Comparison of ENCODE assay signal across 34 mouse cellular contexts in genomic region chr15:100231616-100232525, GRCm38 (mm10). TPM values are rescaled to one million over a fixed set of nuclear protein-coding genes. Genes with fewer than 3 reads are reported as not detected.
DNase-seq lines count a peak whose midpoint lies in the region; ATAC-seq lines count a peak whose summit lies in the region.
"Had no signal": no experiment of that assay in that cellular context is flagged by ENCODE, and none has a peak within 500 bp of the region (broad histone marks: within the 10 kb centered on the region; RNA-seq: fewer than 3 reads in every experiment).

No protein-coding gene starts in this region.

- no peaks in the 10 kb centered on the region for H3K9me3 ChIP-seq in midbrain, embryonic 11.5 days (ENCODE audit: control insufficient read depth, low read length)
- no peaks in the 10 kb centered on the region for H3K9me3 ChIP-seq in midbrain, embryonic 14.5 days (ENCODE audit: control insufficient read depth, low read length)
- no peaks in the 10 kb centered on the region for H3K9me3 ChIP-seq in liver, embryonic 11.5 days (ENCODE audit: control insufficient read depth, low read length)
- no peaks in the 10 kb centered on the region for H3K9me3 ChIP-seq in hindbrain, embryonic 10.5 days
- H3K9me3 ChIP-seq: embryonic facial prominence, embryonic 15.5 days; heart, embryonic 10.5 days; hindbrain, embryonic 15.5 days; limb, embryonic 10.5 days; midbrain, embryonic 15.5 days; stomach, embryonic 15.5 days had no signal

- peaks cover 8% of the 10 kb centered on the region for H3K4me1 ChIP-seq in midbrain, embryonic 11.5 days (ENCODE audit: control insufficient read depth, insufficient read depth, low read length)
- peaks cover 11% of the 10 kb centered on the region for H3K4me1 ChIP-seq in midbrain, embryonic 14.5 days (ENCODE audit: control insufficient read depth, insufficient read depth, low read length)
- peaks cover 23% of the 10 kb centered on the region for H3K4me1 ChIP-seq in liver, embryonic 11.5 days (replicated peaks; ENCODE audit: control insufficient read depth, insufficient read depth, low read length)
- H3K4me1 ChIP-seq in hindbrain, embryonic 10.5 days (replicated peaks) = peaks cover 18% of the 10 kb centered on the region

- DNase-seq in adrenal gland, postnatal 10 days = peak; percentile 11
- no peak for DNase-seq in adrenal gland, adult 18-20 months (ENCODE audit: low spot score in 2 of 2)
- DNase-seq in midbrain, embryonic 11.5 days (ENCODE audit: low spot score, missing footprints) = peak; percentile 47
- DNase-seq in midbrain, embryonic 14.5 days = no peak
- DNase-seq in liver, embryonic 11.5 days (ENCODE audit: low spot score) = no peak
- DNase-seq in layer of hippocampus, adult 9-10 months (ENCODE audit: low spot score) = no peak
- DNase-seq in hindbrain, embryonic 10.5 days (ENCODE audit: low spot score) = no peak
- DNase-seq in gastrocnemius, postnatal 10 days = no peak
- DNase-seq: adrenal gland, adult 8-10 months; cerebellum, adult 11 months; cerebellum, postnatal 14 days; heart, postnatal 14 days; kidney, postnatal 14 days; lung, postnatal 10 days; right cerebral cortex, postnatal 14 days; thymus, adult 18-20 months had no signal

- no peak for ATAC-seq in midbrain, embryonic 11.5 days (ENCODE audit: low FRiP score)
- ATAC-seq in midbrain, embryonic 14.5 days (ENCODE audit: low FRiP score, low TSS enrichment) = no peak
- ATAC-seq in liver, embryonic 11.5 days (replicated peaks; ENCODE audit: low FRiP score) = no peak
- ATAC-seq: forebrain, embryonic 16.5 days; intestine, embryonic 16.5 days; midbrain, embryonic 15.5 days had no signal

- WGBS in midbrain, embryonic 11.5 days = 94% methylated on average over 14 of the region's 14 CpGs
- WGBS in midbrain, embryonic 14.5 days = 95% methylated on average over 14 of the region's 14 CpGs
- WGBS in liver, embryonic 11.5 days = 75% methylated on average over 14 of the region's 14 CpGs
- WGBS in hindbrain, embryonic 10.5 days = 91% methylated on average over 14 of the region's 14 CpGs

- H3K4me3 ChIP-seq in midbrain, embryonic 11.5 days (ENCODE audit: low read depth, low read length) = no peak overlapping the region
- no peak overlapping the region for H3K4me3 ChIP-seq in midbrain, embryonic 14.5 days (replicated peaks; ENCODE audit: low read depth, low read length)
- no peak overlapping the region for H3K4me3 ChIP-seq in liver, embryonic 11.5 days (ENCODE audit: low read depth, low read length)
- no peak overlapping the region for H3K4me3 ChIP-seq in hindbrain, embryonic 10.5 days
- H3K4me3 ChIP-seq: embryonic facial prominence, embryonic 15.5 days; heart, embryonic 10.5 days; hindbrain, embryonic 15.5 days; layer of hippocampus, adult 2 months; left cerebral cortex, adult 2 months; limb, embryonic 10.5 days; midbrain, embryonic 15.5 days; myocyte; stomach, embryonic 15.5 days had no signal

- no peak overlapping the region for H3K27ac ChIP-seq in midbrain, embryonic 11.5 days (ENCODE audit: low read depth, low read length)
- no peak overlapping the region for H3K27ac ChIP-seq in midbrain, embryonic 14.5 days (replicated peaks; ENCODE audit: low read depth, low read length)
- H3K27ac ChIP-seq in liver, embryonic 11.5 days (ENCODE audit: low read depth, low read length) = peak overlapping the region; percentile 54
- no peak overlapping the region for H3K27ac ChIP-seq in hindbrain, embryonic 10.5 days
- H3K27ac ChIP-seq: embryonic facial prominence, embryonic 15.5 days; heart, embryonic 10.5 days; hindbrain, embryonic 15.5 days; layer of hippocampus, adult 2 months; left cerebral cortex, adult 2 months; limb, embryonic 10.5 days; midbrain, embryonic 15.5 days; stomach, embryonic 15.5 days had no signal

- H3K9ac ChIP-seq in midbrain, embryonic 11.5 days (ENCODE audit: low read length) = no peak overlapping the region
- no peak overlapping the region for H3K9ac ChIP-seq in midbrain, embryonic 14.5 days (replicated peaks; ENCODE audit: low read length)
- no peak overlapping the region for H3K9ac ChIP-seq in liver, embryonic 11.5 days (ENCODE audit: low read depth, low read length)
- H3K9ac ChIP-seq: embryonic facial prominence, embryonic 15.5 days; hindbrain, embryonic 15.5 days; midbrain, embryonic 15.5 days; stomach, embryonic 15.5 days had no signal

- no peaks in the 10 kb centered on the region for H3K27me3 ChIP-seq in midbrain, embryonic 11.5 days (ENCODE audit: control insufficient read depth, insufficient read depth, low read length)
- H3K27me3 ChIP-seq in midbrain, embryonic 14.5 days (ENCODE audit: control insufficient read depth, insufficient read depth, low read length) = no peaks in the 10 kb centered on the region
- H3K27me3 ChIP-seq in liver, embryonic 11.5 days (replicated peaks; ENCODE audit: control insufficient read depth, insufficient read depth, low read length) = no peaks in the 10 kb centered on the region
- H3K27me3 ChIP-seq in hindbrain, embryonic 10.5 days (ENCODE audit: insufficient read depth, poor library complexity, severe bottlenecking) = no peaks in the 10 kb centered on the region
- H3K27me3 ChIP-seq: CH12.LX; embryonic facial prominence, embryonic 15.5 days; hindbrain, embryonic 15.5 days; midbrain, embryonic 15.5 days; stomach, embryonic 15.5 days had no signal

- no peak overlapping the region for H3K4me2 ChIP-seq in midbrain, embryonic 11.5 days
- no peak overlapping the region for H3K4me2 ChIP-seq in midbrain, embryonic 14.5 days (ENCODE audit: low read length)
- no peak overlapping the region for H3K4me2 ChIP-seq in liver, embryonic 11.5 days
- H3K4me2 ChIP-seq: embryonic facial prominence, embryonic 15.5 days; hindbrain, embryonic 15.5 days; midbrain, embryonic 15.5 days; stomach, embryonic 15.5 days had no signal

- H3K36me3 ChIP-seq in midbrain, embryonic 11.5 days (ENCODE audit: control insufficient read depth, insufficient read depth, low read length) = 0 out of 2 replicates have a peak, but pooled peaks cover 3% of the 10 kb centered on the region
- peaks cover 30% of the 10 kb centered on the region for H3K36me3 ChIP-seq in midbrain, embryonic 14.5 days (ENCODE audit: control insufficient read depth, insufficient read depth, low read length)
- H3K36me3 ChIP-seq in liver, embryonic 11.5 days (ENCODE audit: control insufficient read depth, insufficient read depth, low read length) = peaks cover 31% of the 10 kb centered on the region
- peaks cover 54% of the 10 kb centered on the region for H3K36me3 ChIP-seq in hindbrain, embryonic 10.5 days

RNA-seq across cellular contexts. Expression of gene Atf1, which starts 4.3 kb away (rescaled TPM):
- 10 to 100 TPM; 49.6 to 56.3 TPM for total RNA-seq in adrenal gland, postnatal 10 days (2021)
- 10 to 100 TPM; 59.2 to 62.5 TPM for total RNA-seq in adrenal gland, adult 18-20 months (2021)
- polyA plus RNA-seq in midbrain, embryonic 11.5 days (2014; fragmentation: Nextera tagmentation; extraction: Ambion mirVana) = 31.8 and 33.5 TPM in 2 replicates
- polyA plus RNA-seq in midbrain, embryonic 14.5 days (2014; fragmentation: Nextera tagmentation; extraction: Ambion mirVana) = 11.5 and 14.4 TPM in 2 replicates
- 62.9 and 65.3 TPM in 2 replicates for polyA plus RNA-seq in liver, embryonic 11.5 days (2014; fragmentation: Nextera tagmentation; extraction: Ambion mirVana)
- polyA plus RNA-seq in hindbrain, embryonic 10.5 days (2016; fragmentation: Nextera tagmentation; extraction: Ambion mirVana) = 22.9 and 34.4 TPM in 2 replicates
- total RNA-seq in gastrocnemius, postnatal 10 days (2021) = 10 to 100 TPM; 51.5 to 55.9 TPM

RNA-seq across cellular contexts. Expression of gene Tmprss12, which starts 48.8 kb away (rescaled TPM):
- total RNA-seq in adrenal gland, postnatal 10 days (2021) = not detected
- not detected for total RNA-seq in adrenal gland, adult 18-20 months (2021)
- 0.10 TPM in 1 of 2 replicates, not detected in the other for polyA plus RNA-seq in midbrain, embryonic 11.5 days (2014; fragmentation: Nextera tagmentation; extraction: Ambion mirVana)
- not detected in 2 replicates for polyA plus RNA-seq in midbrain, embryonic 14.5 days (2014; fragmentation: Nextera tagmentation; extraction: Ambion mirVana)
- not detected in 2 replicates for polyA plus RNA-seq in liver, embryonic 11.5 days (2014; fragmentation: Nextera tagmentation; extraction: Ambion mirVana)
- polyA plus RNA-seq in hindbrain, embryonic 10.5 days (2016; fragmentation: Nextera tagmentation; extraction: Ambion mirVana) = not detected in 2 replicates
- not detected for total RNA-seq in gastrocnemius, postnatal 10 days (2021)
- total RNA-seq: adrenal gland, adult 8-10 months; CH12.LX; gastrocnemius, postnatal 4 days; heart, postnatal 14 days; layer of hippocampus, adult 2 months; left cerebral cortex, adult 2 months; megakaryocyte, adult 5-6 weeks had no signal
- polyA plus RNA-seq: embryonic facial prominence, embryonic 15.5 days; forebrain, embryonic 16.5 days; heart, embryonic 10.5 days; hindbrain, embryonic 15.5 days; intestine, embryonic 16.5 days; limb, embryonic 10.5 days; liver, embryonic 16.5 days; midbrain, embryonic 15.5 days; myocyte; neural tube, embryonic 14.5 days; spleen, adult 2 months; urinary bladder, adult 2 months had no signal

Comparison
In these comparisons a context has a peak if more than half of its experiments do, and no peak if none do; other contexts are left out.
1. DNase-seq: peak in adrenal gland, postnatal 10 days (single experiment) and midbrain, embryonic 11.5 days (single experiment); none in adrenal gland, adult 18-20 months (0 of 2), midbrain, embryonic 14.5 days (single experiment), liver, embryonic 11.5 days (single experiment), layer of hippocampus, adult 9-10 months (single experiment), hindbrain, embryonic 10.5 days (single experiment) and gastrocnemius, postnatal 10 days (single experiment).